8 mouse cellular contexts compared by ENCODE assay signal in the genomic region with DNA sequence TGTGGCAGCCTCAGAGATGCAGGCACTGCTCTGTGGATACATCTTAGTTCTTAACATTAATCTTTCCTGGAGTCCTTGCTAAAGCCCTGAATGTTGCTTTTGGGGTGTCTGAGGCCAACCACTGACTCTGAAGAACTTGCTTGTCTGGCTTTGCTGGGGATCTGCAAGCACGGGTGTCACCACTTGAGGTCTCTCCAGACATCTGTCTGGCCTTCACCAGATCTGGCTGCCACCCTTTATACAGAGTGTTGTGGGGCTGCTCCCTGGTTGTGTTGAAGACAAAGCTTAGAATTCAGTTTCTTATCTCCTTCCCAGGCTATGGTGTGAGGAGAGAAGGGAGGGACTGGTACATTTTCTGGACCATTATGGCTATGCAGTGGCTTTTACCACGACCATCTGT. TPM values are rescaled to one million over a fixed set of nuclear protein-coding genes. Genes with fewer than 3 reads are reported as not detected.
DNase-seq lines count a peak whose midpoint lies in the region; ATAC-seq and TF ChIP-seq lines count a peak whose summit lies in the region.
"Had no signal": no experiment of that assay in that cellular context is flagged by ENCODE, and none has a peak within 500 bp of the region (broad histone marks: within the 10 kb centered on the region; RNA-seq: fewer than 3 reads in every experiment).

No protein-coding gene starts in this region.

- no peak overlapping the region for H3K4me3 ChIP-seq in kidney, embryonic 15.5 days (replicated peaks)
- H3K4me3 ChIP-seq in cerebellum, adult 2 months (replicated peaks; ENCODE audit: insufficient read depth, low read depth, low read length), result no peak overlapping the region
- H3K4me3 ChIP-seq: neural tube, embryonic 12.5 days had no signal

- H3K36me3 ChIP-seq in kidney, embryonic 15.5 days, result peaks cover 5% of the 10 kb centered on the region
- H3K36me3 ChIP-seq: neural tube, embryonic 12.5 days had no signal

- no peaks in the 10 kb centered on the region for H3K27me3 ChIP-seq in kidney, embryonic 15.5 days
- H3K27me3 ChIP-seq in Patski, result no peaks in the 10 kb centered on the region
- H3K27me3 ChIP-seq in cerebellum, adult 2 months (ENCODE audit: control insufficient read depth, insufficient read depth, low read length), result no peaks in the 10 kb centered on the region
- H3K27me3 ChIP-seq: neural tube, embryonic 12.5 days had no signal

- peaks cover 6% of the 10 kb centered on the region; the same call in 1 of the 2 replicates for H3K9me3 ChIP-seq in kidney, embryonic 15.5 days (replicated peaks)

- peak; percentile 52 for TF ChIP-seq CTCF in Patski (IDR thresholded peaks at IDR 0.05)
- TF ChIP-seq CTCF in cerebellum, adult 2 months (IDR thresholded peaks at IDR 0.05; ENCODE audit: borderline replicate concordance, insufficient read depth, low read depth, low read length), result peak; percentile 60; the same call in 1 of the 2 replicates

- no peak overlapping the region for H3K27ac ChIP-seq in kidney, embryonic 15.5 days
- H3K27ac ChIP-seq in cerebellum, adult 2 months (ENCODE audit: insufficient read depth, low read length), result no peak overlapping the region
- H3K27ac ChIP-seq: neural tube, embryonic 12.5 days had no signal

- POLR2A ChIA-PET in Patski (lab: Charles Lee), result no interaction called here

- no peak for TF ChIP-seq POLR2A in cerebellum, adult 2 months (IDR thresholded peaks at IDR 0.05; ENCODE audit: borderline replicate concordance, insufficient read depth, low read length)

- 59% methylated on average over 2 of the region's 2 CpGs for WGBS in kidney, embryonic 15.5 days
- WGBS in cerebellum, adult 2 months, result 8% methylated on average over 2 of the region's 2 CpGs

- H3K9ac ChIP-seq in kidney, embryonic 15.5 days, result no peak overlapping the region
- H3K9ac ChIP-seq: neural tube, embryonic 12.5 days had no signal

- 0 out of 2 replicates have a peak, but pooled peaks cover 2% of the 10 kb centered on the region for H3K4me1 ChIP-seq in kidney, embryonic 15.5 days
- peaks cover 4% of the 10 kb centered on the region; the same call in 1 of the 2 replicates for H3K4me1 ChIP-seq in cerebellum, adult 2 months (ENCODE audit: control insufficient read depth, insufficient read depth, low read length)
- H3K4me1 ChIP-seq: neural tube, embryonic 12.5 days had no signal

- DNase-seq in kidney, postnatal 14 days, result peak; percentile 40
- no peak for DNase-seq in Patski (ENCODE audit: low read depth, low spot score)
- peak; percentile 34 to 43 for DNase-seq in cerebellum, adult 2 months
- peak; percentile 40 to 43 for DNase-seq in lung, postnatal 4 days
- DNase-seq in Muller cell, postnatal 12 days (ENCODE audit: inconsistent ontology term), result no peak
- no peak for DNase-seq in right cerebral cortex, postnatal 10 days (ENCODE audit: low spot score in 2 of 2)

- no peak for ATAC-seq in kidney, embryonic 15.5 days (replicated peaks; ENCODE audit: low FRiP score)
- no peak for ATAC-seq in Patski

- CTCF ChIA-PET in Patski (lab: Charles Lee), result interaction anchor here (0.8 to 2.4 kb wide), 4 partner anchors 11 to 327 kb away, joined by 3 to 7 read pairs (median 4); no protein-coding TSS in a partner anchor

- in situ Hi-C loops in Patski (cut with MboI; ENCODE audit: low pct_unique_long_range_greater_than_20kb), result loop anchor here (25.0 kb wide), 1 partner anchor 318 kb away; no protein-coding TSS in a partner anchor

- no peak overlapping the region for H3K4me2 ChIP-seq in kidney, embryonic 15.5 days
- H3K4me2 ChIP-seq: neural tube, embryonic 12.5 days had no signal

RNA-seq across cellular contexts. Expression of a gene that starts 52.5 kb away (rescaled TPM):
- polyA plus RNA-seq in kidney, embryonic 15.5 days (2015; fragmentation: Nextera tagmentation; extraction: Ambion mirVana), result 1.9 and 2.3 TPM in 2 replicates
- polyA plus RNA-seq in Patski (2021), result 1.2 TPM
- polyA plus RNA-seq in cerebellum, adult 2 months (2012; rRNA removed), result 0.13 and 0.14 TPM in 2 replicates

Comparison
In these comparisons a context has a peak if more than half of its experiments do, and no peak if none do; other contexts are left out.
1. DNase-seq: peak in kidney, postnatal 14 days (single experiment), cerebellum, adult 2 months (2 of 2) and lung, postnatal 4 days (2 of 2); none in Patski (single experiment), Muller cell, postnatal 12 days (single experiment) and right cerebral cortex, postnatal 10 days (0 of 2).